Mouse (Mus musculus) adrenal gland, postnatal 4 days (tissue): ENCODE results near the gene Slc32a1. TPM values are rescaled to one million over a fixed set of nuclear protein-coding genes. Genes with fewer than 3 reads are reported as not detected.

Source experiments
- DNase-seq, 2 experiments: peaks; one replicate each; pipeline ENCODE4 v3.0.0; 2021 to 2022; ENCODE audit warnings: low spot score in 2 of 2, mixed read lengths in 2 of 2
- long read RNA-seq, 2 experiments: library from polyadenylated mRNA; stranded (forward); transcript quantifications; one replicate each; pipeline ENCODE4 v2.0.0; 2021
- total RNA-seq, 2 experiments: library from RNA; stranded (reverse); gene quantifications; 2 replicates each; pipeline ENCODE4 v1.2.3; 2021

Gene Slc32a1
- under 1 TPM in 1 of 2 experiments, not detected in 1; 0.54 TPM for total RNA-seq
- long read RNA-seq, experiment 1 = 0 reads
- long read RNA-seq, experiment 2 = 0 reads

DNA sequence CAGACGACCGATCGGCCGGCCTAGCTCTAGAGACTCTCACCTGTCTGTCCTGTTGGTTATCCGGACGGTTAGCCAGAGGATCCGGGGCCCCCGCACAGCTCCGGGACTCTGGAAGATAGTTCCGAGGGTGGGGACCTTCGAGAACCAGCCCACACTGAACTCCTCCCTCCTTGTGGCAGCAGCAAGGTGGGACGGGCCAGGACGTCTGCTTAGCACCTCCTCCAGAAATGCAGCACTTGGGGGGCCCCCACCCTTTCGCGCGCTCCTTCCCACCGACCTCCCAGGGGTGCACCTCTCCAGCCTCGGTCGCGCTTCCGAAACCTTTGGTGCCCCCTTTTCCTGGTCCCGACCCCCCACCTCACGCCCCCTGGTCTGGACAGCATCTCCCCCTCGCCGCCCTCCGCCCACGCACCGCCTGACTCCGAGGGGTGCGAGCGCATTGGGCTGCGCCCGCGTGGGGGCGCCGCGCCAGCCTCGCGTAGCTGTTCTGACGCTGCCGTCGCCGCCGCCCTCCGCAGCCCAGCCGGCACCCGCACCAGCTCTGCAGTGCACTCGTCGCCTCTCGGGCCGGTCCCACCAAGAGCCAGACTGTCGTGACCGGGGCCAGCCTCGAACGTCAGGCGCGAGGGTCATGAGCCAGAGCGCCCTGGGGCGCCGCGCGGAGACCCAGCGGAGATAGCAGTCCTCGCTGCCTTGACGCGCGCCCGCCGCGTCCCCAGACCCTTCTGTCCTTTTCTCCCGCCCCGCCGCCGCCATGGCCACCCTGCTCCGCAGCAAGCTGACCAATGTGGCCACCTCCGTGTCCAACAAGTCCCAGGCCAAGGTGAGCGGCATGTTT, at the start of gene Slc32a1:
Gene Slc32a1 (plus strand): TSS at position 280 of the 838 bp plus-strand sequence.
- no peak for DNase-seq

DNA sequence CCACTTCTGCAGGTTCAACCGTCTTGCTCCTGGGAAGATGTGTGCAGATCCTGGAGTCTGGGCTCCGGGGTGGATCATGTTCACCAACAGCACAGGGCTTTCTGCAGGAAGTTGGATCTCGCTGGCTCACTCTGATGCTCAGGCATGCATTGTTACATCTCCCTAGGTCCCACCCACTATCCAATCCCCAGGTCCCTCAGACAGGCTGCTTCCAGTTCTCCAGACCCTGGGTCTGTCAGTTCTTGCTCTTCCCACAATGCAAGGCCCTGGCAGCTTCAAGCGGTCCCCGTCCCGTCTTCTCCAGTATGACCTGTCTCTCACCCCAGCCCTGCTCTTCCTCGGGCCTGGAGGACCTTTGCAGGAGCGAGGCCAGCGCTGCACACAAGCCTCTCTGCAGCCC, 49.8 kb upstream of the Slc32a1 start:
- DNase-seq = no peak

DNA sequence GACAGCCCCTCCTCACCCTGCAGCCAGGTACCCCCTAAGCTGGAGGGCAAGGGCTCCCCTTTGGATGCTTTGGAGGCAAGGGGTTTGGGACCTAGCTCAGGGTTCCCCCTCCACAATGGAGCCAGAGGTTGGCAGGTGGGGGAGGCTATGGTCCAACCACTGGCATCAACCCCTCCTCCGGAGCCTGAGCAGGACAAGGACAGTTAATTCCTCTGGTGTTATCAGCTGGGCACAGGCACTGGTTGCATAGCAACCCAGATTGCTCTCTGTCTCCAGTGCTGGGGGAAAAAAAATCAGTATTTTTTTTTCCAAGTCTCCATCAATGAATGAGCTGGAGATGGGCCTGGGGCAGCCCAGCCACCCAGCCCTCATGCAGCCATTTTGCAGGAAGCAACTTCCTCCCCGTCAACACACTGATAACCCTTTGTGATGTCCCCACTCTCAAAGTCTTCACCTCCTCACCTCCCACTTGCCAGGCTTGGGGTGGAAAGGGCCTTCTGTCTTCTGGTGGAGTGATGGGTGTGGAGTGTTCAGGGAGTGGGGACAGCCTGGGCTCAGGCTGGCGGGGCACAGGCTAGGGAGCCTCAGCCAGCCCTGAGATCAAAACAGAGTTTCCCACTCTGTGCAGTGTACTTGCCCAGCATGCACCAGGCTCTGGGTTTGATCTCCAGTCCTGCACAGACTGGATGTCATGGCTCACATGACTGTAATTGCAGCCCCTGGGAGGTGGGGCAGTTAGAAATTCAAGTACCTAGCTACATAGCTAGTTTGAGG, 49.0 kb upstream of the Slc32a1 start:
- DNase-seq = no peak

- DNase-seq = no peak
Observed at GRCm38 (mm10) chr2:158570421-158571081, 40.0 kb upstream of the Slc32a1 start.

- no peak for DNase-seq
Observed at GRCm38 (mm10) chr2:158579979-158580378, 30.6 kb upstream of the Slc32a1 start.

GRCm38 (mm10) chr2:158584621-158585358, 25.8 kb upstream of the Slc32a1 start:
- DNase-seq = no peak

GRCm38 (mm10) chr2:158588524-158589271, 21.9 kb upstream of the Slc32a1 start:
- no peak for DNase-seq

DNA sequence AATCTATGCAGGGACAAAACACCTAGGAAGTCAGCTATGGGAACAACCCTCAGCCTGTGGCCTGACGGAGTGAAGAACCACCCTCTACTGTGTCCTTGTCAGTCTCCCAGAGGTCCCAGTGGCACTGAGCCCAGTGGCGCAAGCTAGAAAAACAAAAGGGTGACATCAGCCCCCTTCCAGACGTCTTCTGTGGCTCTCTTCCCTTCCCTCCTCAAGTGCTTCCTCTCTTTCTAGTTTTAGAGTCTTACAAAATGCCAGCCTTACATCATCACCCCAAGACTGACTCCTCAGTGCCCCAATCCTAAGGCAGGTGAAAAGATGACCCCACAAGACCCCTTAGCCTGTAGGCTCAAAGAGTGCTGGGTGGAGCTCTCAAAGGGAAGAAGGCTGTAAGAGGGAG, 20.1 kb upstream of the Slc32a1 start:
- DNase-seq = no peak

DNA sequence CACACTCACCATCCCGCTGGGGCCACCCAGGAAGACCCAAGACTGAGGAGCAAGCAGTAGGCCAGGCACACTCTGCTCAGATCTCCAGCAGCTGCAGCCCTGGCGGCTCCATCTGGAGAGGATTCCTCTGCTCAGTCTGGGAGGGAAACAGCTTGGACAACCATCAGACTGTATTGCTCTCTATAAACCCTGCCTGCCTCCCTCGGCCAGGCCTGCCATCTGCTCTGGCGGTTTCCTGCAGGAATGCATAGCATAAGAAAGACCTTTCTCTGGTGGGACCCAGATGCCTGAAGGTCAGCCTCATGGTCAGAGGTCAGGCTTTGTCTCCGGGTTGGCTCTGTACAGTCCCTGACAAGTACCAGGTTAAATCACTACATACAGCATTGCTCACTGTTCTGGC, 19.3 kb upstream of the Slc32a1 start:
- DNase-seq = no peak

DNA sequence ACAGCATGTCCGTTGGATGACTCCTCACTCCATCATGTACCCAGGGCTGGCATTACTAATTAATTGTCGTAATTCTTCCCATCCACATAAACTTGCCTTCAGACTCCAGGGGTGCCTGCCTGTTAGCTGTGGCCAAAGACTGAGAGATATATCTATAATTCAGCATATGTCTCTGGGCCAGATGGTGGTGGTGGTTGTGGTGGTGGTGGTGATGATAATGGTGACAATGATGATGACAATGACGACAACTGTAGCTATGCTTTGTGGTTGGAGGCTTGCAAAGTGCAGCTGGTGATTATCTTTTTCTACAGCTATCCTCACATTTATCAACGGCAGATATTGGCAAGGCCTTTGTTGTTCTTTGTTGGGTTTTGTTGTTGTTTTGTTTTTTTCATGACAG, 17.2 kb upstream of the Slc32a1 start:
- no peak for DNase-seq

- no peak for DNase-seq
Observed at GRCm38 (mm10) chr2:158595103-158595502, 15.5 kb upstream of the Slc32a1 start.

DNA sequence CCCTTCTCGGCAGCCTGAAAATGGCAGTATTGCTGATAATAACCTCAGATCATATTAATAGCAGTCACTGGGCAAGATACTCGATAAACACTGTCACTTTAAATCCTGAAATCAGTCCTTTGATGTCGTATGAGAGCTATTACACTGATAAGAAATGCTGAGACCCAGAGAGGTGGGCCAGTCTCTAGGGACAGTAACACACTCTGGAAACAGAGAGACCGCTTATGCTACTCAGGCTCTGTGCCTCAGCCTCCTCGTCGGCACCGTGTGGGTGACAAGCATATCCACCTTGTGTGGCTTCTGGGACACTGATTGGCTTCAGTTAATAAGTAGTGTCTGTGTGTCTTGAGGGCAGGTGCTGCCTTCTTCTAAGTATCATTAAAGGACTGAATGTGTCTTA, 15.0 kb upstream of the Slc32a1 start:
- DNase-seq = no peak

DNA sequence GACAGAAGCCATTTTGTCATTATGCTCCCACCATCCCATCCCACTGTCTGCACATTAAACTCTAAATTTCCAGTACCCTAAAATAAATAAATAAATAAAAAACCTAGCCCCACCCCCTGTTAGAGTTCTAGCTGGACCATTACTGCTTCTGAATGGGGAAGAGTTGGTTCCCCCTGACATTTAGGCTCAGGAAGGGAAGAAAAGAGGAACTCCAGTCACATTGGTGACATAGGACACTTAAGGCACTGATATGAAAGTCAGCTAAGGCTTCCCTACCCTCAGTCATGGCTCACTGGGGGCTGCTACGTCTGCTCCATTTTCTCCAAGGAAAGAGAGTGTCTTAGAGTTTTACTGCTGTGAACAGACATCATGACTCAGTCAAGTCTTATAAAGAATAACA, 13.8 kb upstream of the Slc32a1 start:
- no peak for DNase-seq

DNA sequence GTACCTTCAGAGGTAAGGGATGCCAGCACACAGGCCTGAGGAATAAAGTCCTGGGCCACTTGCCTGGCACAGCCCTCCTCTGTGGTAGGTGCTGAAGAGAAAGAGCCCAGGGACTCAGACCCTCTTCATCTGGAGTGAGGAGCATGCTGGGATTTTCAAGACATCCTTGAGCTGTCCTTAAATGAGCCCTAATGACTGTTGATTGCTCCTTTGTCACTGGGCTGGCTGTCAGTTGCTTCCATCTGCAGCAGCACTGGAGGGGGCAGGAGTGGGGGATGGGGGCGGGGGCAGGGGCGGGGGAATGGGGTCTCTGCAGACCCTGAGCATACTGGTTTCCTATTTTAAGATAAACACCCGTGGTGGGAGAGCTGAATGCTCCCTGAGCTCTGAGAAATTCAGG, 10.1 kb upstream of the Slc32a1 start:
- DNase-seq = no peak

DNA sequence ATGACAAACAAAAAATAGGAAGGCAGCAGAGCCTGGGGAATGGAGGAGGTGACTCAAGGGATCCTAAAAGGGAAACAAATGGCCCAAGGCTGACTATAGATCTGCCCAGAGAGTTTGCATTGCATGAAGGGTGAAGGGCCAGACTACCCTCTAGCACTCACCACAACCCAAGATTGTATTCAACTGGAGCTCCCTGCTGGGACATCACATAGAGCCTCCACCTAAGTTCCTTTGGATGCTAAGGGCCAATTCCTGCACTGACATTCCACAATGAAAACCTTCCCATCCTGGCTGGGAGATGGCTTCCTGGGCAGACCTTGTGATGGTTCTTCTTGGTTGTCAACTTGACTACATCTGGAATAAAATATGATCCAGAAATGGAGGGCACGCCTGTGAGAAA, 9.2 kb upstream of the Slc32a1 start:
- no peak for DNase-seq

DNA sequence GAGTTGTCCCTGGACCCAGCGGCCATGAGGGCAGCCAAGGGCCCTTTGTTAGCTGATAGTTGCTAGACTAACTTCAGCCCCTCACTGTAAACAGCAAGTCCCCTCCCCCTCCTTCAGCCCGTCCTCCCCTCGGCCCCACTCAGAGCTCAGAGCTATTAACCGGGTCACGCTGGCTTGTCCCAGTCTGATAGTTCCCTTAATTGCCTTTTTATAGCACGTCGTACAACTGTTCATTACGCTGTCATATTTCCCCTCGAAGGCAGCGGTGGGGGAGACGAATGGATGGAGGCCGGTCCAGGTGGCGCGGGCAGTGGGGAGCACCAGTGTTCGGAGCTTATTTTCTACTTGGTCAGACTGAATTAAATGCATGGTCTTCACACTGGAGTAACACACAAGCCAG, 7.9 kb upstream of the Slc32a1 start:
- DNase-seq = no peak

GRCm38 (mm10) chr2:158606511-158606964, 4.0 kb upstream of the Slc32a1 start:
- no peak for DNase-seq

GRCm38 (mm10) chr2:158609681-158610080, 886 bp upstream of the Slc32a1 start:
- no peak for DNase-seq

DNA sequence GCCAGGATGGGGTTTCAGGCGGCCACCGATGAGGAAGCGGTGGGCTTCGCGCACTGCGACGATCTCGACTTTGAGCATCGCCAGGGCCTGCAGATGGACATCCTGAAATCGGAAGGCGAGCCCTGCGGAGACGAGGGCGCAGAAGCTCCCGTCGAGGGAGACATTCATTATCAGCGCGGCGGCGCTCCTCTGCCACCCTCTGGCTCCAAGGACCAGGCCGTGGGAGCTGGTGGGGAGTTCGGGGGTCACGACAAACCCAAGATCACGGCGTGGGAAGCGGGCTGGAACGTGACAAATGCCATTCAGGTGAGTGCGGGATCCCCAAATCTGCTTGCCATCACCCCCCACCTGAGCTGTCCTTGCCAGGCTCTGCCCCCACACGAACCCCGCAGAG, 756 bp downstream of the Slc32a1 start:
- DNase-seq = no peak
